Mouse (Mus musculus) left cerebral cortex, adult 18-20 months (tissue): Measurements from ENCODE around the gene Lmx1b. TPM values are rescaled to one million over a fixed set of nuclear protein-coding genes. Genes with fewer than 3 reads are reported as not detected.
A peak's percentile ranks its signal among the peaks of the same experiment; 100 is the strongest.

Experiments used
- DNase-seq, 2 experiments: peaks; one replicate each; pipeline ENCODE4 v3.0.0; 2021 to 2022; ENCODE audit warnings: low spot score in 2 of 2, mixed read lengths in 1 of 2
- total RNA-seq, 2 experiments: library from RNA; stranded (reverse); gene quantifications; 2 replicates each; pipeline ENCODE4 v1.2.3; 2021

The Lmx1b gene
- total RNA-seq, 2 experiments from 2014 or later, result 0.14 to 0.60 TPM

GRCm38 (mm10) chr2:33643721-33644713 lies 3.7 kb upstream of the Lmx1b start:
- no peak for DNase-seq

- DNase-seq, result peak; percentile 74 to 82
Measured at GRCm38 (mm10) chr2:33642650-33643458, 2.5 kb upstream of the Lmx1b start.

GRCm38 (mm10) chr2:33641859-33642571 lies 1.7 kb upstream of the Lmx1b start:
- DNase-seq, result no peak

- no peak for DNase-seq
Measured at GRCm38 (mm10) chr2:33640978-33641858, 907 bp upstream of the Lmx1b start.

- no peak for DNase-seq
Measured at GRCm38 (mm10) chr2:33639301-33640170, 775 bp downstream of the Lmx1b start.

GRCm38 (mm10) chr2:33638141-33638733 lies 2.1 kb downstream of the Lmx1b start:
- no peak for DNase-seq

GRCm38 (mm10) chr2:33637288-33637687 lies 3.0 kb downstream of the Lmx1b start:
- DNase-seq, result no peak

- DNase-seq, result no peak
Measured at GRCm38 (mm10) chr2:33636628-33637188, 3.6 kb downstream of the Lmx1b start.

GRCm38 (mm10) chr2:33636117-33636521 lies 4.2 kb downstream of the Lmx1b start:
- DNase-seq, result no peak

- DNase-seq, result no peak
Measured at GRCm38 (mm10) chr2:33635323-33636116, 4.8 kb downstream of the Lmx1b start.

GRCm38 (mm10) chr2:33634481-33635090 lies 5.7 kb downstream of the Lmx1b start:
- DNase-seq, result no peak

GRCm38 (mm10) chr2:33633955-33634354 lies 6.4 kb downstream of the Lmx1b start:
- no peak for DNase-seq

GRCm38 (mm10) chr2:33633237-33633636 lies 7.1 kb downstream of the Lmx1b start:
- no peak for DNase-seq

GRCm38 (mm10) chr2:33632551-33633059 lies 7.7 kb downstream of the Lmx1b start:
- no peak for DNase-seq

- DNase-seq, result no peak
Measured at GRCm38 (mm10) chr2:33631708-33632343, 8.5 kb downstream of the Lmx1b start.

GRCm38 (mm10) chr2:33631022-33631707 lies 9.1 kb downstream of the Lmx1b start:
- no peak for DNase-seq
